8 mouse cellular contexts compared by ENCODE assay signal in the genomic region with DNA sequence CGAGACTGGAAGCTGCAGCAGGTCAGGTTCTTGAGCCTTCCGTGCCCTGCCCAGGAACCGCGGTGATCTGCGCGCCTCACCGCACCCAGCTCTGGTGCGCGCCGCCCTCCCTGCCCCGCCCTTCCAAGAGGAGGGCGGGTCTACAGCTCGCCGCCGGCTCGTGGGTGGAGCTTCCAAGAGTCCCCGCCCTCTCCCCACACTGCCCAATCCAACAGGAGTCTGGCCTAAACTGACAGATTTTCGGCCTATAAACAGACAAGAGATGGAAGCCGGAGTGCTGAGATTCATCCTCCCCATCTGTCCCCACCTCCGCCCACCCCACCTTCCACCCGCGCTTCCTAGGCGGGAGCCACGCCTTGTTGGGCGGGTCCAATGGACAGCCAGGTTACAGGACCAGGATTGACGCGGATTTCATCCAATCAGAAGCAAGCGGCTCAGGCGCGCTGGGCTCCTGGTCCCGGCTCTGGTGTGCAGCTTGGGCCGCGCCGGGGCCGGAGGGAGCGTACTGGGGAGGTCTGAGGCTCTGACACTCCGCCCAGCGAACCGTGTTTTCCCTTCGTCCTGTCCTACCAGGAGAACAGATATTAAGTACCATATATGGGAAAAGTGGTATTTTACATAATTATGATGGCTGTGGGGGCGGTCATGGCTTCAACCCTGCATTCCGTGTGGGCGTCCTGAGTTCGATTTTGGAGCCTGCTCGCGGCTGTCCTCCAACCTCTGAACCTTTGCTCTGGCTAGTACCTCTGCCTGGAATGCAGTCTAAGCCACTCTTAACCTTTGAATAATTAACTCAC. TPM values are rescaled to one million over a fixed set of nuclear protein-coding genes. Genes with fewer than 3 reads are reported as not detected.
DNase-seq lines count a peak whose midpoint lies in the region; ATAC-seq and TF ChIP-seq lines count a peak whose summit lies in the region.

Myh9 (minus strand) TSS at position 129 of the 797 bp plus-strand sequence.

- peaks cover 8% of the 10 kb centered on the region for H3K4me1 ChIP-seq in ES-Bruce4 (ENCODE audit: control insufficient read depth, insufficient read depth, low read length)
- peaks cover 38% of the 10 kb centered on the region for H3K4me1 ChIP-seq in forebrain, embryonic 13.5 days
- peaks cover 32% of the 10 kb centered on the region for H3K4me1 ChIP-seq in liver, postnatal 0 days (ENCODE audit: insufficient read depth)
- peaks cover 26% of the 10 kb centered on the region for H3K4me1 ChIP-seq in neural tube, embryonic 14.5 days (ENCODE audit: control insufficient read depth, insufficient read depth, low read length)

- H3K9me3 ChIP-seq in ES-Bruce4 (replicated peaks; ENCODE audit: control insufficient read depth, insufficient read depth, low read length, poor library complexity, severe bottlenecking) = no peaks in the 10 kb centered on the region
- no peaks in the 10 kb centered on the region for H3K9me3 ChIP-seq in forebrain, embryonic 13.5 days (replicated peaks)
- no peaks in the 10 kb centered on the region for H3K9me3 ChIP-seq in liver, postnatal 0 days (ENCODE audit: low read length)
- H3K9me3 ChIP-seq in neural tube, embryonic 14.5 days (ENCODE audit: control insufficient read depth, low read length) = no peaks in the 10 kb centered on the region

- H3K4me2 ChIP-seq in forebrain, embryonic 13.5 days = peak within 1 kb of the TSS; percentile 96
- peak within 1 kb of the TSS; percentile 86 for H3K4me2 ChIP-seq in liver, postnatal 0 days (ENCODE audit: low read depth, low read length)
- H3K4me2 ChIP-seq in neural tube, embryonic 14.5 days (ENCODE audit: low read depth, low read length) = peak within 1 kb of the TSS; percentile 85

- TF ChIP-seq EP300 in ES-Bruce4 (IDR thresholded peaks at IDR 0.05; ENCODE audit: insufficient read depth, low read depth, low read length) = peak; percentile 58; the same call in 1 of the 2 replicates
- TF ChIP-seq EP300 in liver, postnatal 0 days (IDR thresholded peaks at IDR 0.05; ENCODE audit: low read depth) = no peak; the same call in 1 of the 2 replicates

- peak within 1 kb of the TSS; percentile 55 for H3K27ac ChIP-seq in ES-Bruce4 (ENCODE audit: insufficient read depth, low read length)
- peak within 1 kb of the TSS; percentile 79 for H3K27ac ChIP-seq in forebrain, embryonic 13.5 days
- H3K27ac ChIP-seq in liver, postnatal 0 days (ENCODE audit: low read depth) = peak within 1 kb of the TSS; percentile 98
- peak within 1 kb of the TSS; percentile 83 for H3K27ac ChIP-seq in neural tube, embryonic 14.5 days (ENCODE audit: low read depth, low read length)

- under 1% methylated on average over 35 of the region's 46 CpGs for WGBS in forebrain, embryonic 13.5 days
- WGBS in large intestine, adult 2 months = under 1% methylated on average over 46 of the region's 46 CpGs
- under 1% methylated on average over 44 of the region's 46 CpGs for WGBS in liver, postnatal 0 days (ENCODE audit: insufficient replicate concordance)
- WGBS in neural tube, embryonic 14.5 days = under 1% methylated on average over 46 of the region's 46 CpGs

- intact Hi-C loops in heart, postnatal 10 days (cut with DNase I) = loop anchor here (5.0 kb wide), 1 partner anchor 70 kb away; no protein-coding TSS in a partner anchor

- TF ChIP-seq CTCF in ES-Bruce4 (IDR thresholded peaks at IDR 0.05; ENCODE audit: low read depth, low read length) = no peak
- TF ChIP-seq CTCF in liver, postnatal 0 days (IDR thresholded peaks at IDR 0.05; ENCODE audit: low read depth) = no peak

- H3K27me3 ChIP-seq in ES-Bruce4 (ENCODE audit: control insufficient read depth, insufficient read depth, low read length, poor library complexity, severe bottlenecking) = no peaks in the 10 kb centered on the region
- H3K27me3 ChIP-seq in forebrain, embryonic 13.5 days = no peaks in the 10 kb centered on the region
- no peaks in the 10 kb centered on the region for H3K27me3 ChIP-seq in liver, postnatal 0 days (ENCODE audit: insufficient read depth, low read length)
- no peaks in the 10 kb centered on the region for H3K27me3 ChIP-seq in neural tube, embryonic 14.5 days (ENCODE audit: control insufficient read depth, insufficient read depth, low read length)

- TF ChIP-seq POLR2A in ES-Bruce4 (IDR thresholded peaks at IDR 0.05; ENCODE audit: insufficient read depth, low read length) = peak; percentile 84

- H3K4me3 ChIP-seq in ES-Bruce4 (ENCODE audit: low read depth, low read length) = peak within 1 kb of the TSS; percentile 92
- peak within 1 kb of the TSS; percentile 90 for H3K4me3 ChIP-seq in forebrain, embryonic 13.5 days
- peak within 1 kb of the TSS; percentile 99 for H3K4me3 ChIP-seq in liver, postnatal 0 days (ENCODE audit: low read depth, low read length)
- peak within 1 kb of the TSS; percentile 90 for H3K4me3 ChIP-seq in neural tube, embryonic 14.5 days (ENCODE audit: low read depth, low read length)

- ATAC-seq in cerebellum, adult (ENCODE audit: insufficient number of reproducible peaks, low FRiP score, low TSS enrichment) = peak; percentile 96
- peak; percentile 98 for ATAC-seq in forebrain, embryonic 13.5 days
- peak; percentile 92 for ATAC-seq in liver, postnatal 0 days
- ATAC-seq in neural tube, embryonic 14.5 days (ENCODE audit: low read depth) = peak; percentile 98

- no peaks in the 10 kb centered on the region for H3K36me3 ChIP-seq in ES-Bruce4 (ENCODE audit: control insufficient read depth, insufficient read depth, low read length, poor library complexity, severe bottlenecking)
- no peaks in the 10 kb centered on the region for H3K36me3 ChIP-seq in forebrain, embryonic 13.5 days (ENCODE audit: poor library complexity, severe bottlenecking)
- no peaks in the 10 kb centered on the region for H3K36me3 ChIP-seq in liver, postnatal 0 days (replicated peaks; ENCODE audit: insufficient read depth, low read length)
- H3K36me3 ChIP-seq in neural tube, embryonic 14.5 days (ENCODE audit: control insufficient read depth, insufficient read depth, low read length) = no peaks in the 10 kb centered on the region

- peak within 1 kb of the TSS; percentile 95 for H3K9ac ChIP-seq in ES-Bruce4 (ENCODE audit: low read depth, poor library complexity, severe bottlenecking)
- H3K9ac ChIP-seq in forebrain, embryonic 13.5 days = peak within 1 kb of the TSS; percentile 89
- H3K9ac ChIP-seq in liver, postnatal 0 days (replicated peaks) = peak within 1 kb of the TSS; percentile 98
- peak within 1 kb of the TSS; percentile 69 for H3K9ac ChIP-seq in neural tube, embryonic 14.5 days (replicated peaks; ENCODE audit: low read depth, low read length)

- peak; percentile 99 to 100 for DNase-seq in heart, postnatal 10 days
- peak; percentile 100 for DNase-seq in large intestine, adult 2 months (ENCODE audit: low read depth, low spot score)
- DNase-seq in liver, postnatal 0 days = peak; percentile 99
- peak; percentile 99 for DNase-seq in testis, postnatal 10 days (ENCODE audit: low spot score)

RNA-seq across cellular contexts. Expression of gene Myh9, which starts in this region (rescaled TPM):
- polyA plus RNA-seq in ES-Bruce4 (2011; ENCODE audit: insufficient read depth, insufficient read length, low read depth, missing spikeins) = 584 and 601 TPM in 2 replicates
- polyA plus RNA-seq in forebrain, embryonic 13.5 days (2015; fragmentation: Nextera tagmentation; extraction: Ambion mirVana) = 13.4 and 14.4 TPM in 2 replicates
- 100 to 1,000 TPM; 206 to 221 TPM for total RNA-seq in heart, postnatal 10 days (2021)
- polyA plus RNA-seq in large intestine, adult 2 months (2012; rRNA removed) = 49.7 and 78.1 TPM in 2 replicates
- polyA plus RNA-seq in liver, postnatal 0 days (2015; fragmentation: Nextera tagmentation; extraction: Ambion mirVana) = 17.7 and 22.4 TPM in 2 replicates
- 9.5 and 13.8 TPM in 2 replicates for polyA plus RNA-seq in neural tube, embryonic 14.5 days (2014; fragmentation: Nextera tagmentation; extraction: Ambion mirVana)

Comparison
In these comparisons a context has a peak if more than half of its experiments do, and no peak if none do; other contexts are left out.
1. Peak in every context shown above with its lines: DNase-seq, ATAC-seq, H3K4me3 ChIP-seq and H3K27ac ChIP-seq.